Comparison of ENCODE assay signal across 18 mouse cellular contexts in the genomic region with DNA sequence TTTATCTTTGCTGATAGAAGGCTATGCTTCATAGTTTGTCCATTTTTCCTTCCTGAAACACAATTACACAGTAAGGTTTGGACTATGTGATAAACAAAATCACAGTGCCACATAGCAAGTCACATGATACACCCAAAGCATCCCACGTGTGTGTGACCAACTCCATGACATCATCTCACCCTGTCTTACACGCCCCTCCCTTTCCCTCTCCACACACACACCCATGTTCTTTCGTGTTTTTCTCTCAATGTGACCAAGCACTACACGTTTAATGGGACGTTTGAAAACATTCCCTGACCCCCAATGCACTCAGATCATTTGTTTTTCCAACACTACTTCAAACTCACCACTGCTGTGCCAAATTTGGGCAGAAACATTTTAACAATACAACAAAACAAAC.
DNase-seq lines count a peak whose midpoint lies in the region; ATAC-seq and TF ChIP-seq lines count a peak whose summit lies in the region.
"Had no signal": no experiment of that assay in that cellular context is flagged by ENCODE, and none has a peak within 500 bp of the region (broad histone marks: within the 10 kb centered on the region; RNA-seq: fewer than 3 reads in every experiment).

No protein-coding gene starts in this region.

- 33% methylated on average over 5 of the region's 5 CpGs for WGBS in lung, embryonic 15.5 days
- WGBS in lung, postnatal 0 days = 27% methylated on average over 5 of the region's 5 CpGs

- no peak overlapping the region for H3K4me3 ChIP-seq in lung, embryonic 15.5 days
- no peak overlapping the region for H3K4me3 ChIP-seq in lung, postnatal 0 days (ENCODE audit: low read depth, low read length)
- H3K4me3 ChIP-seq: embryonic facial prominence, embryonic 10.5 days; embryonic facial prominence, embryonic 12.5 days; forebrain, embryonic 13.5 days; forebrain, embryonic 15.5 days had no signal

- no peaks in the 10 kb centered on the region for H3K9me3 ChIP-seq in lung, embryonic 15.5 days
- H3K9me3 ChIP-seq in lung, postnatal 0 days (ENCODE audit: low read length) = no peaks in the 10 kb centered on the region
- H3K9me3 ChIP-seq: embryonic facial prominence, embryonic 10.5 days; embryonic facial prominence, embryonic 12.5 days; forebrain, embryonic 13.5 days; forebrain, embryonic 15.5 days had no signal

- TF ChIP-seq CTCF in lung, postnatal 0 days (IDR thresholded peaks at IDR 0.05) = no peak

- 0 out of 2 replicates have a peak, but pooled peaks cover under 1% of the 10 kb centered on the region for H3K4me1 ChIP-seq in lung, embryonic 15.5 days
- no peaks in the 10 kb centered on the region for H3K4me1 ChIP-seq in lung, postnatal 0 days (ENCODE audit: insufficient read depth, low read depth, low read length)
- H3K4me1 ChIP-seq: forebrain, embryonic 13.5 days; forebrain, embryonic 15.5 days had no signal

- H3K36me3 ChIP-seq in lung, embryonic 15.5 days = no peaks in the 10 kb centered on the region
- no peaks in the 10 kb centered on the region for H3K36me3 ChIP-seq in lung, postnatal 0 days (ENCODE audit: insufficient read depth, low read length)
- H3K36me3 ChIP-seq: embryonic facial prominence, embryonic 10.5 days; embryonic facial prominence, embryonic 12.5 days; forebrain, embryonic 15.5 days had no signal

- no peak for TF ChIP-seq EP300 in lung, postnatal 0 days (IDR thresholded peaks at IDR 0.05)

- no peak for DNase-seq in lung, postnatal 14 days
- peak; percentile 37 for DNase-seq in lung, postnatal 0 days (ENCODE audit: low spot score)
- DNase-seq in lung, postnatal 10 days = no peak
- peak; percentile 24 for DNase-seq in lung, postnatal 36 days
- no peak for DNase-seq in adrenal gland, postnatal 36 days
- DNase-seq: adrenal gland, adult 2 months; adrenal gland, postnatal 10 days; adrenal gland, postnatal 25 days; cerebellum, adult 11-12 months; cerebellum, adult 2 months; cerebellum, adult 9-10 months; cerebellum, postnatal 10 days; cerebellum, postnatal 25 days had no signal

- no peaks in the 10 kb centered on the region for H3K27me3 ChIP-seq in lung, embryonic 15.5 days
- no peaks in the 10 kb centered on the region for H3K27me3 ChIP-seq in lung, postnatal 0 days (replicated peaks; ENCODE audit: insufficient read depth, low read length)
- H3K27me3 ChIP-seq: embryonic facial prominence, embryonic 12.5 days; forebrain, embryonic 13.5 days; forebrain, embryonic 15.5 days had no signal

- H3K4me2 ChIP-seq in lung, embryonic 15.5 days = no peak overlapping the region
- no peak overlapping the region for H3K4me2 ChIP-seq in lung, postnatal 0 days (replicated peaks; ENCODE audit: low read depth, low read length)
- H3K4me2 ChIP-seq: embryonic facial prominence, embryonic 12.5 days; forebrain, embryonic 13.5 days; forebrain, embryonic 15.5 days had no signal

- H3K9ac ChIP-seq in lung, embryonic 15.5 days = no peak overlapping the region
- no peak overlapping the region for H3K9ac ChIP-seq in lung, postnatal 0 days (replicated peaks; ENCODE audit: low read depth)
- H3K9ac ChIP-seq: embryonic facial prominence, embryonic 12.5 days; forebrain, embryonic 13.5 days; forebrain, embryonic 15.5 days had no signal

- ATAC-seq in lung, embryonic 15.5 days (ENCODE audit: borderline replicate concordance, extremely low read depth, low FRiP score, low TSS enrichment) = peak; percentile 46; the same call in 1 of the 2 replicates
- peak; percentile 67 for ATAC-seq in lung, postnatal 0 days
- ATAC-seq: forebrain, embryonic 13.5 days; forebrain, embryonic 15.5 days had no signal

- no peak overlapping the region for H3K27ac ChIP-seq in lung, embryonic 15.5 days
- H3K27ac ChIP-seq in lung, postnatal 0 days (ENCODE audit: low read length) = no peak overlapping the region
- H3K27ac ChIP-seq: embryonic facial prominence, embryonic 10.5 days; embryonic facial prominence, embryonic 12.5 days; forebrain, embryonic 13.5 days; forebrain, embryonic 15.5 days had no signal

Comparison
In these comparisons a context has a peak if more than half of its experiments do, and no peak if none do; other contexts are left out.
1. DNase-seq: peak in lung, postnatal 0 days (single experiment) and lung, postnatal 36 days (single experiment); none in lung, postnatal 14 days (single experiment), lung, postnatal 10 days (single experiment) and adrenal gland, postnatal 36 days (0 of 2).